Mouse (Mus musculus): ENCODE results near the gene Rbx1. TPM values are rescaled to one million over a fixed set of nuclear protein-coding genes. Genes with fewer than 3 reads are reported as not detected.
"Not testable (repeated sequence)": the region's sequence is repeated elsewhere in the genome, so short reads cannot be mapped to it uniquely, and the experiment has no call there.

The Rbx1 gene
- 511 and 563 TPM in 2 replicates for polyA plus RNA-seq (2015; fragmentation: Nextera tagmentation; extraction: Ambion mirVana)

DNA sequence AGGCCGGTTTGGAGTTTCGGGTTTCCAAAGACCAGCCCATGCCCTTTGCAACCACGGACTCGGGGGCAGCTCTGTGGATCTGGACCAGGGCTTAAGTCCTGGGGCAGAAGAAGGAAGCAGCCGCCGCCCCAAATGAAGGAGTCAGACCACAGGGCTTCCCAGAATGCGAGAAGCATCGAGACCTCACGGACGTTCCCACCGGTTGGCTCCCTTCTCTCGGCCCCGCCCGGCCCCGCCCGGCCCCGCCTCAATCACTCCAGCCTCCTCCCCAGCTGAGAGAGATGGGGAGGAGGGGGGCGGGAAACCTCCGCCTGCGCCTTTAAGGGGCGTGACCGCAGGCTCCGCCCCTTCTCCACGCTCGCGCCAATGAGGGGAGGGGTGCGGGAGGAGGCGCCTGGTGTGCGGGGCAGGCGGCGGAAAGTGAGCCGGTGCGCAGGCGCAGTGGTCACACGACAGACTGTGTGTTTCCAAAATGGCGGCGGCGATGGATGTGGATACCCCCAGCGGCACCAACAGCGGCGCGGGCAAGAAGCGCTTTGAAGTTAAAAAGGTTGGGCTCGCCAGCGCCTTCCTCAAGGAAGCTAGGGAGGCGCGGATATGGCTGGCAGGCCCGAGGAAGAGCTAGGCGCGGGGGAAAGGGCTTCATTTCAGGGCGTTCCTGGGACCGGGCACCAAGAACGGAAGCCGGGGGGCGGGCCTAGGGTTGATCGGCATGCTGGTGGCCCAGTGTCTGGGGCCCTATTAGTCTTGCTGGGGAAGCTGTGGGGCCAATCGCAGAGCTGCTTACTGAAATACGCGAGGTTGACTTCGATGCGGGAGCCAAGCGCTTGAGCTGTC is at the start of gene Rbx1:
TSS of gene Rbx1 (plus strand) at position 396 of the 837 bp plus-strand sequence.
- under 1% methylated on average over 62 of the region's 62 CpGs for WGBS
- Histone ChIP-seq H3K4me2 (replicated peaks) (peak within 1 kb of the TSS; percentile 71), H3K9ac (replicated peaks) (peak within 1 kb of the TSS; percentile 67), H3K27ac (peak within 1 kb of the TSS; percentile 84), H3K4me3 (replicated peaks) (peak within 1 kb of the TSS; percentile 53), H3K27me3 (no peaks in the 10 kb centered on the region), H3K9me3 (no peaks in the 10 kb centered on the region), H3K4me1 (replicated peaks) (peaks cover 22% of the 10 kb centered on the region), H3K36me3 (peaks cover 29% of the 10 kb centered on the region)
- ATAC-seq = peak; percentile 99

DNA sequence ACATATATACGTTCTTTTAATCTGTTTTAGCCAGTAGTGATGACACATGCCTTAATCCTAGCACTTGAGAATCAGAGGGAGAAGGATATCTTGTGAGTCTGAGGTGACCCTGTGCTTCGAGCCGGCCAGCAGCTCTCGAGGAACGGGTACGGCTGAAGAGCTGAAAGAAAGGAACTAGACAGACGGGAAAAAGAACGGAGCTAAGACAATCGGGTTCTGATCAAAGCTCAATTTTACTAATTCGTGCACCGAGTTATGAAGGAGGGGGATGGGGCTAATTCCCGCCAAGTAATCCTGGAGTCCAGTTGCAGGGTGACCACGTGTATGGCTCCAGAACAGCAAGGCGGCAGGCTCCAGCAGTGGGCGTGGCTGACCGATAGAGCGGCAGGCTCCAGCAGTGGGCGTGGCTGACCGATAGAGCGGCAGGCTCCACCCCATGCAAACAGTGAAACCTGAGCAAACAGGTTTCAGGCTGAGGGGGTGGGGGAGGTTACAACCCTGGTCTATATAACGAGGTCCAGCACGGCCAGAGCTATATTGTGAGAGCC is 49.3 kb upstream of the Rbx1 start:
- not testable (repeated sequence) for ATAC-seq; H3K9me3 ChIP-seq; H3K27ac ChIP-seq; H3K36me3 ChIP-seq; H3K4me1 ChIP-seq (replicated peaks); H3K27me3 ChIP-seq
- Histone ChIP-seq H3K4me2 (replicated peaks) (peak overlapping the region; percentile 46), H3K9ac (replicated peaks) (peak overlapping the region; percentile 28; the same call in 1 of the 2 replicates), H3K4me3 (replicated peaks) (peak overlapping the region; percentile 9)
- 8% methylated on average over 22 of the region's 22 CpGs for WGBS

DNA sequence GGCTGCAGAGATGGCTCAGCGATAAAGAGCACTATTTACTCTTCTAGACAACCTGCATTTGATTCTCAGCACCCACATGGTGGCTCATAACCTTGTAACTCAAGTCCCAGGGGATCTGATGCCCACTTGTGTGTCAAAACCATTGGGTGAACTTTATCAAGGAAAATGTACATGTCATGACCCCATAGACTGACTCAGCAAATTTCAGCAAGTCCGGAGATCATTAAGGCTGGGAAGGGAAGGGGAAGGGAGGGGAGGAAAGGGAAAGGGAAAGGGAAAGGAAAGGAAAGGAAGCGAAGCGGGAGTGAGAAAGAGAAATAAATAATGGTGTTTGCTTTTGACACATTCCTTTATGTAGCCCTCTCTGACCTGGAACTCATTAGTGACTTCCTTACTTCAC is 48.0 kb upstream of the Rbx1 start:
- H3K27me3 ChIP-seq = no peaks in the 10 kb centered on the region
- H3K9ac ChIP-seq (replicated peaks) = no peak overlapping the region
- H3K27ac ChIP-seq = no peak overlapping the region
- 94% methylated on average over 4 of the region's 4 CpGs for WGBS
- no peak overlapping the region for H3K4me2 ChIP-seq (replicated peaks)
- ATAC-seq = no peak
- no peaks in the 10 kb centered on the region for H3K9me3 ChIP-seq
- H3K4me3 ChIP-seq (replicated peaks) = no peak overlapping the region
- H3K4me1 ChIP-seq (replicated peaks) = peaks cover 6% of the 10 kb centered on the region; the same call in 1 of the 2 replicates
- peaks cover 4% of the 10 kb centered on the region; the same call in 1 of the 2 replicates for H3K36me3 ChIP-seq

GRCm38 (mm10) chr15:81421454-81421853 is 44.6 kb upstream of the Rbx1 start:
- no peak overlapping the region for H3K27ac ChIP-seq
- no peaks in the 10 kb centered on the region for H3K9me3 ChIP-seq
- peaks cover 4% of the 10 kb centered on the region; the same call in 1 of the 2 replicates for H3K36me3 ChIP-seq
- H3K4me3 ChIP-seq (replicated peaks) = no peak overlapping the region
- WGBS = 63% methylated on average over 1 of the region's 1 CpGs
- H3K27me3 ChIP-seq = no peaks in the 10 kb centered on the region
- no peak for ATAC-seq
- no peak overlapping the region for H3K9ac ChIP-seq (replicated peaks)
- peaks cover 6% of the 10 kb centered on the region; the same call in 1 of the 2 replicates for H3K4me1 ChIP-seq (replicated peaks)
- no peak overlapping the region for H3K4me2 ChIP-seq (replicated peaks)

GRCm38 (mm10) chr15:81422156-81422681 is 43.9 kb upstream of the Rbx1 start:
- H3K4me2 ChIP-seq (replicated peaks) = no peak overlapping the region
- 74% methylated on average over 7 of the region's 7 CpGs for WGBS
- no peak overlapping the region for H3K9ac ChIP-seq (replicated peaks)
- H3K27ac ChIP-seq = no peak overlapping the region
- H3K9me3 ChIP-seq = no peaks in the 10 kb centered on the region
- H3K36me3 ChIP-seq = peaks cover 6% of the 10 kb centered on the region
- no peak overlapping the region for H3K4me3 ChIP-seq (replicated peaks)
- no peaks in the 10 kb centered on the region for H3K27me3 ChIP-seq
- no peak for ATAC-seq
- H3K4me1 ChIP-seq (replicated peaks) = no peaks in the 10 kb centered on the region

- ATAC-seq = no peak
- Histone ChIP-seq H3K27ac (no peak overlapping the region), H3K4me3 (replicated peaks) (no peak overlapping the region), H3K9me3 (no peaks in the 10 kb centered on the region), H3K9ac (replicated peaks) (no peak overlapping the region), H3K27me3 (no peaks in the 10 kb centered on the region), H3K4me2 (replicated peaks) (no peak overlapping the region), H3K36me3 (peaks cover 16% of the 10 kb centered on the region), H3K4me1 (replicated peaks) (no peaks in the 10 kb centered on the region)
- WGBS = 87% methylated on average over 3 of the region's 3 CpGs
These were observed 40.8 kb upstream of the Rbx1 start for GRCm38 (mm10) chr15:81425311-81425710.

DNA sequence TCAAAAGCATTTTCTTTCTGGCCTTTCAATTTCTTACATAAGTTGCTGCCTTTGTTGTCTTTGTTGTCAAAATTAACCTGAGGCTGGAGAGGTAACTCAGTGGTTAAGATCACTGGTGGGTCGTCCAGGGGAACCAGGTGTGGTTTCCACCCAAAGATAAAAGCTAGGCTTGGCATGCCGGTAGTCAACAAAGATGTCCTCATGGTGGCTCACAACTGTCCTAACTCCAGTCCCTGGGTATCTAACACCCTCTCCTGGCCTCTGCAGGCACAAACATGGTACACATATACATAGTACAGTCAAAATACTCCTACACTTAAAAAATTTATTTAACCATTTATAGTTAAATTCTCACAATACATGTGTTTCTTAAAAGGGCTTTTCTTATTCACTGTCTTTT is 38.1 kb upstream of the Rbx1 start:
- WGBS = 94% methylated on average over 2 of the region's 2 CpGs
- no peak for ATAC-seq
- Histone ChIP-seq H3K9ac (replicated peaks) (no peak overlapping the region), H3K4me2 (replicated peaks) (no peak overlapping the region), H3K36me3 (peaks cover 31% of the 10 kb centered on the region), H3K4me1 (replicated peaks) (no peaks in the 10 kb centered on the region), H3K27me3 (no peaks in the 10 kb centered on the region), H3K9me3 (no peaks in the 10 kb centered on the region), H3K4me3 (replicated peaks) (no peak overlapping the region), H3K27ac (no peak overlapping the region)

- no peaks in the 10 kb centered on the region for H3K27me3 ChIP-seq
- ATAC-seq = no peak
- 93% methylated on average over 1 of the region's 1 CpGs for WGBS
- H3K36me3 ChIP-seq = peaks cover 33% of the 10 kb centered on the region
- H3K4me3 ChIP-seq (replicated peaks) = no peak overlapping the region
- no peak overlapping the region for H3K27ac ChIP-seq
- no peaks in the 10 kb centered on the region for H3K9me3 ChIP-seq
- H3K4me1 ChIP-seq (replicated peaks) = no peaks in the 10 kb centered on the region
- no peak overlapping the region for H3K9ac ChIP-seq (replicated peaks)
- no peak overlapping the region for H3K4me2 ChIP-seq (replicated peaks)
These were observed 34.9 kb upstream of the Rbx1 start for GRCm38 (mm10) chr15:81431195-81431594.

- H3K9me3 ChIP-seq = no peaks in the 10 kb centered on the region
- H3K36me3 ChIP-seq = peaks cover 21% of the 10 kb centered on the region
- H3K9ac ChIP-seq (replicated peaks) = no peak overlapping the region
- no peaks in the 10 kb centered on the region for H3K27me3 ChIP-seq
- no peak overlapping the region for H3K27ac ChIP-seq
- H3K4me1 ChIP-seq (replicated peaks) = no peaks in the 10 kb centered on the region
- no peak overlapping the region for H3K4me2 ChIP-seq (replicated peaks)
- 93% methylated on average over 1 of the region's 1 CpGs for WGBS
- no peak overlapping the region for H3K4me3 ChIP-seq (replicated peaks)
- no peak for ATAC-seq
These were observed 27.8 kb upstream of the Rbx1 start for GRCm38 (mm10) chr15:81438345-81438744.

DNA sequence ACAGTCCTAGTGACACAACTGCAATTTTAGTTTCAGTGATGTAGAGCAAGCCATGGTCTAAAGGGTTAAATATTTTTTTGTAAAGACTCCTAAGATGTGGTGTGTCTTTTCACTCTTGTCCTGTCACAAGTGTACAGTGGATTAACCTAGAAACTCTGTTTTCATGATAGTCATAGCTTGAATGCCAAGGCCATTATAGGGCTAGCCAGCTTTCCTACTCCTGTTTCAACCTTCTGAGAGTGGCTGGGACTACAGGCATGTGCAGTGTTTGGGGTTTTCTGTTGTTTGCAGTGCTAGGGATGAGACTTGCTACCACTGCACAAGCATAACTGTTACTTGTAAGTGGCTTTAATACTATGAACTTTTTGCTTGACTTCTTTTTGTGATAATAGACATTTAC is 26.9 kb upstream of the Rbx1 start:
- H3K9me3 ChIP-seq = no peaks in the 10 kb centered on the region
- H3K4me1 ChIP-seq (replicated peaks) = no peaks in the 10 kb centered on the region
- no peak overlapping the region for H3K9ac ChIP-seq (replicated peaks)
- no peak overlapping the region for H3K4me2 ChIP-seq (replicated peaks)
- no peak overlapping the region for H3K4me3 ChIP-seq (replicated peaks)
- no peak overlapping the region for H3K27ac ChIP-seq
- H3K36me3 ChIP-seq = peaks cover 26% of the 10 kb centered on the region
- no peaks in the 10 kb centered on the region for H3K27me3 ChIP-seq
- no peak for ATAC-seq

DNA sequence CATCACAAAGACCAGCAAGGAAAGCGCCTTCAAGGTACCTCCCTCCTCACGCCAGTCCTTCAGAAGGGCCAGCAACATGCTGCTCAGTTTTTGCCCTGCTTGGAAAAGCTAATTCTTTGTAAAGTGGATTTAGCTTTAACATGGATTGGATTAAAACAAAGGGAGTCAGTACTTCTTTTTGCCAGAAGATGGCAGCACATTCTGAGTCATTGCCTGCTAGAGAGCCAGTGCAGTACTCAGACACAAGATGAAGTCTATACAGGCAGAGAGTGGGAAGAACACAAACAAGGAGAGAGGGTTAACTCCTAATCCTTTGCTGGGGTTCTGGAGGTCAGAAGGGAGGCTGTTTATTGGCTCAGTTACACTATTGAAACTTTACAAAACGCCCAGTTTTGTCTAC is 17.6 kb upstream of the Rbx1 start:
- no peaks in the 10 kb centered on the region for H3K9me3 ChIP-seq
- H3K4me3 ChIP-seq (replicated peaks) = no peak overlapping the region
- peaks cover 4% of the 10 kb centered on the region; the same call in 1 of the 2 replicates for H3K4me1 ChIP-seq (replicated peaks)
- no peaks in the 10 kb centered on the region for H3K27me3 ChIP-seq
- 46% methylated on average over 3 of the region's 3 CpGs for WGBS
- H3K4me2 ChIP-seq (replicated peaks) = no peak overlapping the region
- peak; percentile 65; the same call in 1 of the 2 replicates for ATAC-seq
- H3K9ac ChIP-seq (replicated peaks) = 0 out of 2 replicates have a peak overlapping the region, but pooled peaks have one; percentile 7
- H3K27ac ChIP-seq = peak overlapping the region; percentile 51; the same call in 1 of the 2 replicates
- H3K36me3 ChIP-seq = peaks cover 31% of the 10 kb centered on the region

GRCm38 (mm10) chr15:81461523-81461922 is 4.6 kb upstream of the Rbx1 start:
- no peaks in the 10 kb centered on the region for H3K27me3 ChIP-seq
- H3K4me2 ChIP-seq (replicated peaks) = no peak overlapping the region
- H3K4me1 ChIP-seq (replicated peaks) = peaks cover 6% of the 10 kb centered on the region
- no peak for ATAC-seq
- peaks cover 15% of the 10 kb centered on the region for H3K36me3 ChIP-seq
- no peak overlapping the region for H3K9ac ChIP-seq (replicated peaks)
- no peak overlapping the region for H3K4me3 ChIP-seq (replicated peaks)
- H3K27ac ChIP-seq = no peak overlapping the region
- WGBS = 87% methylated on average over 7 of the region's 7 CpGs
- no peaks in the 10 kb centered on the region for H3K9me3 ChIP-seq
